Mouse (Mus musculus): ENCODE measurements around the gene Rpl3.
"Not testable (repeated sequence)": the region's sequence is repeated elsewhere in the genome, so short reads cannot be mapped to it uniquely, and the experiment has no call there.

DNA sequence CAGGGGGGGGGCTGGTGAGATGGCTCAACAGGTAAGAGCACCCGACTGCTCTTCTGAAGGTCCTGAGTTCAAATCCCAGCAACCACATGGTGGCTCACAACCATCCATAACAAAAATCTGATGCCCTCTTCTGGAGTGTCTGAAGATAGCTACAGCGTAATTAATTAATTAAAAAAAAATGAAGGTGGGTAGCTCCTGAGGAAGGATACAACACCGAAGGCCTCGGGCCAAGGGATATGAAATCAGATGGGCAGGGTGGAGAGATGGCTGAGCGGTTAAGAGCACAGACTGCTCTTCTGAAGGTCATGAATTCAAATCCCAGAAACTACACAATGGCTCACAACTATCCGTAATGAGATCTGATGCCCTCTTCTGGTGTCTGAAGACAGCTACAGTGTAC is 30.8 kb upstream of the Rpl3 start:
- not testable (repeated sequence) for TF ChIP-seq POLR2A (IDR thresholded peaks at IDR 0.05; ENCODE audit: borderline replicate concordance, extremely low read depth, low read depth, low read length); CTCF (IDR thresholded peaks at IDR 0.05; ENCODE audit: insufficient read depth, low read length)
